Mouse (Mus musculus) erythroblast, adult 5-6 weeks (primary cell): ENCODE results near the gene Rps6kc1. TPM values are rescaled to one million over a fixed set of nuclear protein-coding genes. Genes with fewer than 3 reads are reported as not detected.

Experiments used
- ATAC-seq: replicated peaks from 2 replicates; pipeline ENCODE4 v1.8.0; 2016; ENCODE audit warnings: moderate number of reproducible peaks, mild to moderate bottlenecking, moderate TSS enrichment, inconsistent platforms; ENCODE audit not compliant: poor library complexity, low FRiP score, severe bottlenecking
- total RNA-seq, 2 experiments: library from RNA; stranded (forward) in 1 of 2; stranded (reverse) in 1 of 2; fragments of 150-400 nt in 1 of 2; fragments of 200-764, 138-1000 nt in 1 of 2; gene quantifications; 2 replicates each; pipeline versions ENCODE4 v1.2.3 to v1.2.4; 2015 to 2017; ENCODE audit warnings: low replicate concordance in 2 of 2

Gene Rps6kc1
- total RNA-seq, 2 experiments from 2014 or later, result 0.19 to 4.6 TPM

- no peak for ATAC-seq
These were observed 65.4 kb downstream of the Rps6kc1 start for GRCm38 (mm10) chr1:190846074-190846730.

GRCm38 (mm10) chr1:190845419-190845818, 66.2 kb downstream of the Rps6kc1 start:
- no peak for ATAC-seq

GRCm38 (mm10) chr1:190844356-190844755, 67.2 kb downstream of the Rps6kc1 start:
- no peak for ATAC-seq

- ATAC-seq, result no peak
These were observed 75.5 kb downstream of the Rps6kc1 start for GRCm38 (mm10) chr1:190836046-190836445.

GRCm38 (mm10) chr1:190834201-190834907, 77.2 kb downstream of the Rps6kc1 start:
- ATAC-seq, result no peak

GRCm38 (mm10) chr1:190832965-190833630, 78.5 kb downstream of the Rps6kc1 start:
- no peak for ATAC-seq

GRCm38 (mm10) chr1:190831839-190832497, 79.6 kb downstream of the Rps6kc1 start:
- no peak for ATAC-seq

- no peak for ATAC-seq
These were observed 85.0 kb downstream of the Rps6kc1 start for GRCm38 (mm10) chr1:190826486-190827034.

GRCm38 (mm10) chr1:190823745-190824144, 87.8 kb downstream of the Rps6kc1 start:
- no peak for ATAC-seq

- ATAC-seq, result no peak
These were observed 95.4 kb downstream of the Rps6kc1 start for GRCm38 (mm10) chr1:190816141-190816540.

GRCm38 (mm10) chr1:190810408-190810807, 101.2 kb downstream of the Rps6kc1 start:
- ATAC-seq, result no peak

- ATAC-seq, result no peak
These were observed 102.8 kb downstream of the Rps6kc1 start for GRCm38 (mm10) chr1:190808766-190809221.

- ATAC-seq, result no peak
These were observed 104.8 kb downstream of the Rps6kc1 start for GRCm38 (mm10) chr1:190806817-190807216.

GRCm38 (mm10) chr1:190798668-190799067, 112.9 kb downstream of the Rps6kc1 start:
- no peak for ATAC-seq

GRCm38 (mm10) chr1:190797483-190798058, 114.0 kb downstream of the Rps6kc1 start:
- ATAC-seq, result no peak

GRCm38 (mm10) chr1:190796745-190797482, 114.7 kb downstream of the Rps6kc1 start:
- no peak for ATAC-seq

GRCm38 (mm10) chr1:190791638-190792037, 119.9 kb downstream of the Rps6kc1 start:
- ATAC-seq, result no peak

- no peak for ATAC-seq
These were observed 120.8 kb downstream of the Rps6kc1 start for GRCm38 (mm10) chr1:190790720-190791119.

- no peak for ATAC-seq
These were observed 133.9 kb downstream of the Rps6kc1 start for GRCm38 (mm10) chr1:190777660-190778059.
